Mouse (Mus musculus) thymus, postnatal 14 days (tissue): Measurements from ENCODE around the gene Tanc1.

Source experiments
- DNase-seq: peaks from one replicate; pipeline ENCODE4 v3.0.0; 2021

Gene Tanc1

DNA sequence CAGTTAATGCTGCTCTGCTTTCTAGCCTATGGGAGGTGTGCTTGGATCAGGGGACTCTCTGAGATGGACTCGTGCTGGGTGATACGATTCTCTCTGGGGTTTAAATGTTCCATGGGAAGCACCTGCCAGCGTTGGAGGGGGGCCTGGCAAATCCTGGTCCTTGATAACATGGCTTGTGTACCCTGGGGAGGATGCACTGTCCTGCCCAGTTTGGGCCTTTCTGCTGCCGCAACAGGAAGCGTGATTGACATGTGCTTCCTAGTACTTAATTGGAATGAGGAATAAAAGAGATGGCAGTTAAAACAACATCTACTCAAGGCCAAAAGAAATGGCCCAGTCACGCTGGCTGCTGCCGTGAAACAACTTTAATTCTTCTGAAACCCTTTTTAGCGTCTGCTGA, 109.3 kb downstream of the Tanc1 start:
- DNase-seq, result no peak

DNA sequence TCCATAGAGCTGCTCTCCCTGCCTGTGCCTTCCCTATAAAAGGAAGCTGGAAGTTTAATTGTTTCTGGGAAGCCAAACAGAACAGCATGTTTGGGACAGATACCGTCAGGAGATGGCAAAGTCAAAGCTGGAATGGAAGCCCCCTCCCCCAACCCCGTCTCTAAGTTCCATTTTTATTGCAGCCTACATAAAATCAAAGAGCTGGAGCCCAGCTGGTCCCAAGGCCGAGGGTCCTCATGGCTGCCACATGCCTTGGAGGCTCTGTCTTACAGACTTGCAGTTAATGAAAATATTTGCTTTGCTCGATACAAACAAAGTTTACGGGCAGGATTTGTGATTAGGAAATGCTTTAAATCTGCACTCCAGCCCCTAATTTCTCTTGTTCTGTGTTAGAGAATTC, 109.9 kb downstream of the Tanc1 start:
- no peak for DNase-seq

DNA sequence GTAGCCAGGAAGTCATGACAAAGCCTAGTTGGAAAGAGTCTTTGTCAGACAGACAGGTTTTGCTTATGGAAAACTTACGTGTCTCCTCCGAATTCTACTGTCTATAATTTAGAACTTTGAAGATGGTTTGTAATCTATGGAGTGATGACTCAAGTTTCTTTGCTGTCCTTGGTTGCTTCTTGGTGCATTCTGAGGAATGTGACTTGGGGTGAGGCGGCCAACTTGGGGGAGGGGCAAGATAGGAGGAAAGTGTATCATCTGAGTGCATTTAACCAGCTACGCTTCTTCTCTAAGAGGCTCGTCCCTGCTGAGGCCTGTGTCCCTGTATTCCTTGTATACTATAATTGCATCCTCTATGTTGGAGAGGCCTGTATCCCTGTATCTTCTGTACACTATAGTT, 111.5 kb downstream of the Tanc1 start:
- no peak for DNase-seq

DNA sequence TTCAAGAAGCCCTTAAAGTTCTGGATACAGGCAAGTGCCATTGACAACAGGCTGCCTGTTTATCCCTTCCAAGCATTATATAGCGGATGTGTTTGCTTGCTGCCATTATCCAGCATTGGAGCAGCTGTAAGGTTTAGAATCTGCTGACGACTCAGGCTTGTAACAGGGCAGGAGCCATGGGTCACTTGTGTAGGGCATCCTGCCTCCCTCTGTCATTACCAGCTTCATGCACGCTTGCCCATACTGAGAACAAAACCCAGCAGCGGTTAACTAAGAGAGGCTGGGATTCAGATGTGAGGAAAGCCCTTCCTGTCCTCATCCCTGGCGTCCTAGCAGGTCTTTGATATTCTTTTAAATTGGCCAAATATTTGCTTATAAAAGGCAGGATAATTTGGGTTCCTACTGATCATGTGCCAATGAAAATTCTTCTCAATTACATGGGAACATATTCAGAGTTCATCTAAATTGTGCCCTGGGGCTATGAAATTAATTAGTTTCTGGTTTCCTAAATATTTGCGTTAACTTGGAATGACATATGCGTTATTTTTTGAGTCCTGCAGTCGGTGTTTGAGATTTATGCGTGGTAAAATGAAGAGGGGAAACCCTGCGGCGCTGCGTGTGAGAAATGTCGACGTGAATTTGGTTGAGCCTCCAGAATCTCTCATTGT, 113.8 kb downstream of the Tanc1 start:
- no peak for DNase-seq

DNA sequence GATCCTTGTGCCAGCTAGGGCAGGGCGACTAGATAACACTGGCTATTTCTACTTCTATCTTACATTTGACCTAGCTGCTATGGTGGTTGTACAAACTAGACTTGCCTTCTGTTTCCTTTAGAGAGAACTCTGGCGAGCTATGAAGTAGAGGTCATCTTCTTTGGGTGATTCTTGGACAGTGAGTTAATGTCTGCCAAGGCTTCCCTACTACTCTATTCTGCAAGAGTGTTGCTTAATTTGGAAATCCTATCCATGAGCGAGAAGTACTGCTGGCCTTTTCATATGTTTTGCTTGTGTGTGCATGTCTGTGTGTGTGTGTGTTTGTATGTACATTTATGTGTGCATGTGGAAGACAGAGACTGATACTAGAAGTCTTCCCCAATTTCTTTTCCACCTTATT, 120.0 kb downstream of the Tanc1 start:
- DNase-seq, result no peak

DNA sequence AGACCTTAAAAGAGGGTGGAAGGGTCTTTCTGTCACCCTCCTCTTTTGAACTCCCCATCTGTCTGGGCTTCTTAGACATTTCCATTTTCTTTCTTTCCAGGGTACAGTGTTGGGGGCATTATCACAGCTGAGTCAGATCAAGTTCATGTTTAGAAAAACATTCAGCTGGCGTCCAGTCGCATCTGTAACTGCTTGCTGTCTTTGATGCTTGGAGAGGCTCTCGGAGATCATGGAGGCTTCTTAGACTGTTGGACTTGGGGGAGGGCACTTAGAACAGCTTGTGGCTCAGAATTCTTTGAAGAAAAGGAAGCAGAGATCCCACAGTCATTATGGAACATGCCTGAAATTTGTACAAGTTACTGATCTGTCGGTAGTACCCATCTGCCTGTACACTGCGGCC, 121.6 kb downstream of the Tanc1 start:
- no peak for DNase-seq

DNA sequence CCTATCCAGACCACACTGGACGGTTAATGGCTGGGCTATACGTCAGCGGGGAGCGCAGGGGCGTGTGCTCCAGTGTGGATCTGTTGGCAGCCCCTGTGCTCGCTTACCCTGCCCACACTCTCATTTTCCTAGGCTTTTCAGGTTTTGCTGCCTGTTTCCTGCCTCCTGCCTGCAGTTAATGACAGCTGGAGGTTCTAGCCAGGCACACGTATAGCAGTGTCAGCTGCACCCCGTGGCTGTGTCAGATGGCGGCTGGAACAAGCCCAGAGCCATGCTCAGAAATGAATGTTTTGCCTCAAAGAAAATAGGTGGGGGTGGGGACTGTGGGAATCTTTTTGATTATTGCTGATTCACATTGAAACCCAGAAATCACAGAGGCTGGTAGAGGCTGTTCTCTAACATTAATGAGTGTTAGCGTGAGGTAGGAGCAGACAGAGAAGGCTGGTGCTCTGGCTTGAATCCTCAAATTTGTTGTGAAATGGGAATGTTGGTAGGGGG, 124.6 kb downstream of the Tanc1 start:
- no peak for DNase-seq

DNA sequence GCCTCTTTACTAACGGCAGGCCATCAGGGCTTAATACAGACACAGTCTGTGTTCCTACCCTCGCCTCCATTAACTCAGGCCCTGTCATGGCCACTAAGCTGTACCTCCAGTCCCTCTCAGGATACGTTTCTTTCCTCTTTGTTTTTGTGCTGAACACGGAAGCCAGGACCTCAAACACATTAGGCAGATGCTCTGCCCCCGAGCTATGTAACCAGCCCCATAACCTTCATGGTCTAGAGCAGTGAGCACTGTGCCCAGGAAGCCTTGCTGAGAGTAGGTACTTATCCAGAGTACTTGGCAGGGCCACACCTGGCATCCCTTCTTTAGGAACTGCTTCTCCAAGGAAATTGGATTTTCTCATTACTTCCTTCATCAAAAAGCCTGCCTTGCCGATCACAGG, 125.5 kb downstream of the Tanc1 start:
- no peak for DNase-seq

DNA sequence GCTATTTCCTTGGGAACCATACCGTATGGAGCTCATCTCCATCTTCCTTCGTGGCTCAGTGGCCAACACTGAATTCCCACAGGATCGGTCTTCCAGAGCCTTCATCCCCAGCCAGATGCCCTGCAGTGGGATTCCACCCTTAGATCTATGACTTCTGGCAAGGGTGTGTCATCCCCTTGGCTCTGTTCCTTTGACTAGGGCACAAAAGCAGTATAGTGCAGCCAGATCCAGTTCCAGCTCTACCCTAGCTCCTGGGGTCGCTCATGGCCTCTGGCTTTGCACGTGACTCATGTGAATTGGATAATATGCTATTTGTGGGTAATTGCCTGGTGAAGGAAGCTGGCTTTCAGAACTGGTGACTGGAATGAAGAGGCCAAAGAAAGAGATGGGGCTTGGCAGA, 126.5 kb downstream of the Tanc1 start:
- DNase-seq, result no peak

DNA sequence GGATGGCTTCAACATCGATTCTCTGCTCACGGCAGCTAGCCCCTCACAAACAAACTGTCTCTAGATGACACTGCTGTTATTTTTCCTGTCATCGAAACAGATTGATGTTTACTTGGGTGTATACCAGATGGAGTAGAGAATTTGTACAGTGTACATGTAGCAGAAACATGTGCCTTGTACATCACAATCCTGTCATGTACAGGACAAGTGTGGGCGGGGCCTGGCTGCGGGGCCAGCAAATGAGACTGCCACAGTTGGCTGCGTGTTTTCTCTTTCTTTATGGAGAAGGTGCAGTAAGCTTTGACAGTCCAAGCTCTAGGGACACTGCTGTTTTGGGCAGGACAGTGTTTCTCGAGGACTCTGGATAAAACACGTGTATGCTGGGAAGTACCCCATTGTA, 127.2 kb downstream of the Tanc1 start:
- no peak for DNase-seq

DNA sequence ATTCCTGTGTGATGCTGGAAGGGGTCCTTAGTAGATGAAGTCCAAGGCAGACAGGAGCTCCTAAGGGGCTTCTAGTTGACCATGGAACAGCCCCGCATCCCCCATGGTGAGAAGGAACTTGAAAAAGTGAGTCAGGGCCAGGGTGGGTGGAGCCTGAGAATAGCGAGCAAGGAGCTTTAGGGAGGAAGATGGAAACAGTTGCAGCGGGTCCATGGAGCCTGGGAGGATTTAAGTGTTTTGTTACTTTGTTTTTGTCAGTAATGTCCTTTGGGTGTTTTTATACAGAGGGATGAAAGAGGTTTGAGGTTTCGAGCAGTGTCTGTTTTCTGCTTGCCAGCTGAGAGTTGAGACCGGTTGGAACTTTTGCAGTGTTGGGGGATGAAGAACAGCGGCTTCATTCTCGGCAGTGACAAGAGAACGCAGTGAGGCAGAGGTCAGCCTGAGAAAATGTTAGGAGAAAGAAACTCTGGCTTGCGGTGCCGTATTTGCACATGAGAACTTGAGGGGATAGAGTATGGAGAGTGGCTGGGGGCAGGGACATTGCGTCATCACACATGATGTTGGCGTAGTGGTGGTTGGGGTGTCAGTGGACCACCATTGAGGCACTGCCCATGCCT, 130.8 kb downstream of the Tanc1 start:
- DNase-seq, result no peak

DNA sequence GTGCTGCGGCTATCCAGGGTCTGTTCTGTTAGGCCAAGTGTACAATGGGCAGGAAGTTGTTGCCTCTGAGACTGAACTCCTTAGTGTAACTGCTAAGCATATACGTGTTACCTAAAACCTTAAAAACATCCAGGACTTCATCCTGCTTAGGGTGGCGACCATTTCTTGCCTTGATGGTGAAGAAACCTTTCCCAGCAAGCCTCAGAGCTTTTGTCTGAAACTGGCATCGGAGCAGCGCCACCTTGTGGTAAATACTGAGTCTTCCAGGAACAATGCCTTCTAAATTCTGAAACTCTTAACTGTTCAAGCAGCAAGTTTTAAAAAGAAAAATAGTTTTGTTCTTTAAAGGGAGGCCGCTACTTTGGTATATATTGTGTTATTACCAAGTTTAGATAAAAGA, 133.6 kb downstream of the Tanc1 start:
- peak; percentile 54 for DNase-seq

DNA sequence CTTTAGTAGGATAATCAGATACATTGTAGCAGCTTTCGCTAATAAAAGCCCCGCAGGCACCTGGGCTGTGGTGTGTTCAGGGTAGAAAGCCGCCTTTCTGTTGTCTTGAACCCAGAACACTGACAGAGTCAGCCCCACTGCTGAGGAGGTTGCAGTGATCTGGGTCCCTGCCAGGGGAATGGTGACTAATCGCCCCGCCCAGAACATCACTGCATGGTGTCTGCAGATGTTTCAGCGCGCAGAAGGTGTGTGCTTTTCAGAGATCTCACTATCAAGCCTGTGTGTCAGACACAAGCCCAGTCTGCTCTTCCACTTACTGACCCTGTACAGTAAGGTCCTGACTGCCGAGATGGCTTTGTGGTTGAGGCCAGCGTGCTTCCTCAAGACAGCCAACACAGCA, 134.2 kb downstream of the Tanc1 start:
- no peak for DNase-seq

DNA sequence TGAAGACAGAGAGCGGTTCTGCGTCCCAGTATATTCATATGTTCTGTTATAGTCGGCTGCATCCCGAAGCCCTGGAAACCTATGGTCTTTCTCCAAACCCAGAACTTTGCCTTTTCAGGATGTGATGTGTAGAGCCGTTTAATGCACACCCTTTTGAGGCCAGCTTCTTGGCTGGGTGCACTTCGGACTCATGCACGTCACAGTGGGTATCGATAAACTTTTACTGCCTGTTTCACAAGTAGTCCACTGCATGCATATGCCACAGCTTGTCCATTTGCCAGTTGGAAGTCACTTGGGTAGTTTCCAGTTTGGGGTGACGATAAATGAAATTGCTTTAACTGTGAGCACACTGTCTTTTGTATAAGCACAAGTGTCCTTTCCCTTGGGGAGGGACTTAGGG, 135.9 kb downstream of the Tanc1 start:
- no peak for DNase-seq

DNA sequence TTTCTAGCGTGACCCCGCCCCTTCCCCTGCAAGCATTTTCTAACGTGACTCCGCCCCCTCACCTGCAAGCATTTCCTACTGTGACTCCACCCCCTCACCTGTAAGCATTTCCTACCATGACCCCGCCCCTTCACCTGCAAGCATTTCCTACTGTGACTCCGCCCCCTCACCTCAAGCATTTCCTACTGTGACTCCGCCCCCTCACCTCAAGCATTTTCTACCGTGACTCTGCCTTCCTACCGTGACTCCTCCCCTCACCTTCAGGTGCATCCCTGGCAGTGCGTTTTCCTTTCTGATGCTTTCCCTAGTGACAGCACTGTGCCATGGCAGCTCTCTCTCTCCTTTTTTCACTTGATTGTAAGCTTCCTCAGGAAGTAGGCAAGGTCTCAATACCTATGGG, 137.5 kb downstream of the Tanc1 start:
- no peak for DNase-seq

DNA sequence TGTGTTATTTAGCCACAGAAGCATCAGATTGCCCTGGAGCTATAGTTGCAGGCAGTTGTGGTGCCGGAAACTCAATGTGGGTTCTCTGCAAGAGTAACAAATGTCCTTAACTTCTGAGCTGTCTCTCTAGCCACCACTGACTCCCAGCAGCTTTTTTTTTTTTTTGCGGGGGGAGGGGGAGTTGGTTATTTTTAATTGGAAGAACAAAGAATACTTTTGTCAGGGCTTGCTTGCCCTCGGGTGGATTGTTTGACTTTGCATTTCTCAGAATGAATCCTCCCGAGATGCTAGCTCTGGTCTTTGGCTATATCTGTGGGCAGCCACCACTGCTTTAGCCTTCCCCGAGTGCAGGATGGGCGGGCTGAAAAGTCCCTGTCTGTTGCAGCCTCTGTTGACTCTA, 139.3 kb downstream of the Tanc1 start:
- DNase-seq, result no peak

DNA sequence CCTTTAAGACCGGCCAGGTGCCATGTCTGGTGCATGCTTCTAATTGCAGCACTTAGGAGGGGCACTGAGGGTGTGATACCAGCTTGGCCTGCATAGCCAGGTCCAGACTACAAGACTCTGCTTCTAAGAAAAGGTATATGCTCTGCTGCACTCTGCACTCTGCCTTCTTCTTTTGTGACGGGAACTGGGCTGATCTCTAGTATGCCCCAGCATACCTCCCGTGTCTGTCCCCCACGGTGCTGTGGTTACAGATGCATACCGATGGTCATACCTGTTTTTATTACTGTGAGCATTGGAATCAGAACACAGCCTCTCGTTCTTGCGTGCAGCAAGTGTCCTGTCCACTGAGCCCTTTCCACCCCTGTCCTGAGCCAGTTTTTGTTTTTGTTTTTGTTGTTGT, 140.3 kb downstream of the Tanc1 start:
- DNase-seq, result no peak

DNA sequence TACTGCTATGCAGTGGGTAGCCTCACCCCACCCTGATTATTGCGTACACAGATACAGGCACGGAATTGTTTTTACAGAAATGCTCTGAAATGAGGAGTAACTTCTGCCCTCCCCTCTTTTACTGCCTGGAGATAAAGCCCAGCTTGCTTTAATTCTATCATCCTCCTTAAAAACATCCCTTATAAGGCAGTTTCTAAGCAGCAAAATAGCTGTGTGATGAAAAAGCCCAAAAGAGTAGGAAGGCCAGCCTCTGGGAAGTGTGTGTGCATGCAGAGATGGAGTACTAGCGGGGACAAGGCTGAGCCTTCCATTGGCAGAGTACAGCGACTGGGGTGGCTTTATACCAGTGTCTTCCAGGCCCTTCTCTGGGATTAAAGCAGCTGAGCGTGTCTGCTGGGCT, 140.9 kb downstream of the Tanc1 start:
- DNase-seq, result no peak

DNA sequence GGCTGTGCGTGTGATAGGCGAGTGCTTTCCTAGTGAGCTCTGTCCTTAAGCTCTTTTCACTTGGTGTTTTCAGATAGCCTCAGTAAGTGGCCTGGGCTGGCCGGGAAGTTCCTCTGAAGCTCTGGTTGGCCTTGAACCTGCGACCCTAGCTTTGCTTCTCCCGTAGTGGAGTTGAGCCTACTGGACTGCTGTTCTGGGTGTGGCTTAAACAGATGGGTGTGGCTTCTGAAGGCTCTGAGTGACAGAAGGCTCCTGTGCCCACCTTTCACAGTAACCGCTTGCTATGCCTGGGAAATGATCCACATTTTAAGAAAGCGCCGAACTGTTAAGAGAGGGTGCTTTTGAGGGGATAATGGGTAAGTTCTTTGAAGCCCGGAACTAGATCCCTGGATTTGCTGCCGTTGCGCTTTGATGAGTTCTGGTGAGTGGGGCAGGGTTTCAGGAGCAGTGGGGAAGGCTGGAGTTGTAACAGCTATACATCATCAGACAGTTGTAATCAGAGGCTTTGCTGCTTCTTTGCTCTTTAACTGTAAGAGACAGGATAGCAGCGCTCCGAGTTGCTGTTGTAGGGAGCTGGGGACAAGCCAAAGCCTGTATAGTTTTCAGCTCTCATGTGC, 144.4 kb downstream of the Tanc1 start:
- DNase-seq, result no peak

DNA sequence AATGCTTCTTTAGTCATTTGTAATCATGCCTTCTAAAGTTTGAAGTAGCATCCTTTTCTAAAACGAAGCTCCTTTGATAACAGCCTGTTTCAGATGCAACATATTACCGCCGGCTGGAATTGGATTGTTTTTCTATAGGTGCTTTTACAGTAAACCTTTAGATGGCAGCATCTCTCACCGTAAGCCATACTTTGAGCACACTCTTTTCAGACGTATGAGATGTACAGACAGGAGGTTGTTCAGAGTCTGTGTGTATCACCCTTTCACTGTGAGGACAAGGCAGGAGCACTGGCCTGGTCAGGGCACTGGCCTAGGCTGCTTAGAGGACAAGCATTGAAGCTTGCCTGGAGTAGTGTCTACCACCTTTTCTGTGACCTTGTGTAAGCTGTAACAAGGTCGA, 145.2 kb downstream of the Tanc1 start:
- no peak for DNase-seq

DNA sequence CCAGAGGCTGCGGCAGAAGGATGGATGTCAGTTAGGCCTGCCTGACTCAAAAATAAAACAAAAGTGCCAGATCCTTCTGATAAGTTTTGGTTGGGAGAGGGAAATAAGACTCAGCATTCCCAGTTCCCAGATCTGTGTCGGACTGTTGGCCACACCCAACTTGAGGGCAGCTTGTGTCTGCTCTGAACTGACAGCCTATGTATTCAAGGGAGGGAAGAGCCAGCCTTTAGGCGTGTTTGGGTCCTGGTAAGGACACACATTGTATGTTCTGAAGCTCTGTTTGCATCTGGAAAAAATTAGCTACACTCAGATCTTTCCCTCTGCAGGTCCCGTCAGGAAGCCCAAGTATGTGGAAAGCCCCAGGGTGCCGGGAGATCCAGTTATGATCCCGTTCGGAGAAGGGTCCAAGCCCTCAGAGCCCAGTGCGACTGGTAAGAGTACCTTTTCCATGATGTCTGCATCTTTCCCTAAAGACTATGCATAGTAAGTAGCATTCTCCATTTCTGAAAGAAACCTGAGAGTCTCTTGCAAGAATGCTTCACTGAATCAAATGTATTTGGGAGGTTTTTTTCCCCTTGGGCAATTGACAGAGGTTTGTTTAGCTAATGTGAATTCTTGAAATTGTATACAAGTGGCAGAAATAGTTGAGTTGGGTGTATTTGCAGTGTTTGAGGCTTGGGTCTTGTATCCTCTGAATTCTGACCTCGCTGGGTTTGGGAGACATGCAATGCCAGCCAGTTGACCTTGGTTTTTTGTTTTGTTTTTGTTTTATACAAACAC, 146.5 kb downstream of the Tanc1 start:
- no peak for DNase-seq

DNA sequence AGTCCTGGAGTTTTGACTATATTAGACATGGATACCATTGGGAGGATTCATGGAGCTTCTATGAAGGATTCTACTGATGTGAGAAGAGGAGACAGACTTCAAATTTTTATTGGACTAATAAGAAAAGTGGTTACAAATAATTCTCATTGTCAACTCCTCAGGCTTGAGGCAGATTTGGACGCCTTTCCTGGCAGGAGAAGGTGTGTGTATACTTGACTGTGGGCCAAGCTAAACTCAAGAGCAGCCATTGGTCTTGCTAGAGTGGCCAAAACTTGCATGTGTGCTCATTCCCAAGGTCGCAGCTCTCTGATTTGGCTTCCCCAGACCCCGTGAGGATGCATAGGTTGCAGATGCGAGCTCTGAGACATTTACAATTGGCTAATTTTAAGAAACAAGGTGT, 148.9 kb downstream of the Tanc1 start:
- DNase-seq, result no peak

DNA sequence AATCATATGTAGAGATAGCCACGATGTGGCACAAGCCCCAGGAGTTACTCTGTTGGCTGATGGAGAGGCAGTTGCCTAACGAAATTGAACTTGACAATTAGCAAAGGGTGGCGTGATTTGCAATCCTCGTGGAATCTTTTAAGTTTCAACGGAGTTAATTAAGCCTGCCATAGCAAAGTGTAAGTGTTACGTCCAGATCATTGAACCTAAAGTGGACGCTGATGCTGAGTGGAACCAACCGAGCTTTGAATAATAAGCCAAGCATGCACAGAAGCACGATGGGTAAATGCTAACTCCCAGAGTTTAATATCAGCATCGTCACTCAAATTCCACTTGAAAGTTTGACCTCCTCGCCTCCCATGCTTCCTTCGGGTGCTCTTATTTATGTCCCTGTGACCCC, 149.3 kb downstream of the Tanc1 start:
- no peak for DNase-seq

DNA sequence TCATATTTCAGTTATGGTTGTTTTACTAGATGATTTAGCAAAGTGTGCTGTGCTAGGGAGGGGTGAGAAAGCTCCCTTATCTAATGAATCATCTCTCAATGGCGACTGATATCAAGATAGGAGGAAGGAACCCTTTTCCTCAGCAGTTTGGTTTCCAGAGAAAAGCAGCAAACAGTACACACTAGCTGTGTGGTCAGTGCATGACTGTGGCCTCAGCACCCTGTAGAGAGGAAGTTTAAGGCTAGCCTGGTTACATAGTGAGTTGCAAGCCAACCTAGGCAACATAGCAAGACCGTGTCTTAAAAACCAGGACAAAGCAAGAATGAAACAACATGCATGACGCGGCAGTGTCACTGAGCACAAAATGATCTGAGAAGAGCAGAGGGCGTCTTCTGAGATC, 150.4 kb downstream of the Tanc1 start:
- no peak for DNase-seq
